Mouse (Mus musculus): Measurements from ENCODE around the gene Ap1b1. TPM values are rescaled to one million over a fixed set of nuclear protein-coding genes. Genes with fewer than 3 reads are reported as not detected.

The Ap1b1 gene
- polyA plus RNA-seq, 1 experiment from 2014 or later = 70.3 TPM

- H3K4me1 ChIP-seq (replicated peaks) = no peaks in the 10 kb centered on the region
- H3K27ac ChIP-seq = no peak overlapping the region
- no peaks in the 10 kb centered on the region for H3K27me3 ChIP-seq (ENCODE audit: insufficient read depth, poor library complexity, severe bottlenecking)
- 63% methylated on average over 2 of the region's 2 CpGs for WGBS
- no peak overlapping the region for H3K4me3 ChIP-seq
- peak; percentile 20 for DNase-seq (ENCODE audit: low spot score)
- peaks cover 91% of the 10 kb centered on the region for H3K36me3 ChIP-seq
- H3K9me3 ChIP-seq = no peaks in the 10 kb centered on the region
These were observed 29.1 kb downstream of the Ap1b1 start for GRCm38 (mm10) chr11:5015720-5016119.

DNA sequence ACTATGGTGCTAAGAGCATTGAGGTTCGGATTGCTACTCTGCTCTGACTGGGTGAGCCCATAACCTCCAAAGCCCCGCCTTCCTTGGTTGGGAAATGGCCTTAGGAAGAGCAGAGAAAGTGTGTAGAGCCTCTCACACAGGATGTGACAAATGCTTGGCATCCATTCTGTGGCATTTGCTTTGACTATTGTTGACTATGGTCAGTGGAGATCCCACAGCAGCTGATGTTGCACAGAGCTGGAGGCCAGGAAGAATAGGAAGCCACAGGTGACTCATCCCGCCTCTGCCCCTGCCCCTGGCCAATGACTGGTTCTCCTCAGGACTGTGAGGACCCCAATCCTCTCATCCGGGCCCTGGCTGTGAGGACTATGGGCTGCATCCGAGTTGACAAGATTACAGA, 29.7 kb downstream of the Ap1b1 start:
- Histone ChIP-seq H3K4me1 (replicated peaks) (no peaks in the 10 kb centered on the region), H3K4me3 (no peak overlapping the region), H3K9me3 (no peaks in the 10 kb centered on the region), H3K27me3 (ENCODE audit: insufficient read depth, poor library complexity, severe bottlenecking) (no peaks in the 10 kb centered on the region), H3K27ac (no peak overlapping the region), H3K36me3 (peaks cover 92% of the 10 kb centered on the region)
- 92% methylated on average over 5 of the region's 5 CpGs for WGBS
- DNase-seq (ENCODE audit: low spot score) = no peak

GRCm38 (mm10) chr11:5017506-5017905, 30.9 kb downstream of the Ap1b1 start:
- WGBS = 74% methylated on average over 6 of the region's 6 CpGs
- H3K4me3 ChIP-seq = no peak overlapping the region
- no peak for DNase-seq (ENCODE audit: low spot score)
- no peak overlapping the region for H3K27ac ChIP-seq
- H3K36me3 ChIP-seq = peaks cover 88% of the 10 kb centered on the region
- no peaks in the 10 kb centered on the region for H3K4me1 ChIP-seq (replicated peaks)
- no peaks in the 10 kb centered on the region for H3K9me3 ChIP-seq
- no peaks in the 10 kb centered on the region for H3K27me3 ChIP-seq (ENCODE audit: insufficient read depth, poor library complexity, severe bottlenecking)

GRCm38 (mm10) chr11:5025108-5025507, 38.5 kb downstream of the Ap1b1 start:
- no peak for DNase-seq (ENCODE audit: low spot score)
- Histone ChIP-seq H3K36me3 (peaks cover 91% of the 10 kb centered on the region), H3K4me1 (replicated peaks) (no peaks in the 10 kb centered on the region), H3K4me3 (no peak overlapping the region), H3K27me3 (ENCODE audit: insufficient read depth, poor library complexity, severe bottlenecking) (no peaks in the 10 kb centered on the region), H3K9me3 (no peaks in the 10 kb centered on the region), H3K27ac (no peak overlapping the region)
- 93% methylated on average over 1 of the region's 1 CpGs for WGBS

GRCm38 (mm10) chr11:5028228-5028627, 41.6 kb downstream of the Ap1b1 start:
- no peaks in the 10 kb centered on the region for H3K4me1 ChIP-seq (replicated peaks)
- no peaks in the 10 kb centered on the region for H3K9me3 ChIP-seq
- WGBS = 95% methylated on average over 7 of the region's 7 CpGs
- DNase-seq (ENCODE audit: low spot score) = no peak
- peaks cover 100% of the 10 kb centered on the region for H3K36me3 ChIP-seq
- H3K27ac ChIP-seq = no peak overlapping the region
- no peak overlapping the region for H3K4me3 ChIP-seq
- H3K27me3 ChIP-seq (ENCODE audit: insufficient read depth, poor library complexity, severe bottlenecking) = no peaks in the 10 kb centered on the region

- Histone ChIP-seq H3K27ac (no peak overlapping the region), H3K4me1 (replicated peaks) (no peaks in the 10 kb centered on the region), H3K36me3 (peaks cover 100% of the 10 kb centered on the region), H3K27me3 (ENCODE audit: insufficient read depth, poor library complexity, severe bottlenecking) (no peaks in the 10 kb centered on the region), H3K9me3 (no peaks in the 10 kb centered on the region), H3K4me3 (no peak overlapping the region)
- DNase-seq (ENCODE audit: low spot score) = no peak
- 95% methylated on average over 10 of the region's 10 CpGs for WGBS
These were observed 46.1 kb downstream of the Ap1b1 start for GRCm38 (mm10) chr11:5032706-5033105.

GRCm38 (mm10) chr11:5033136-5033535, 46.5 kb downstream of the Ap1b1 start:
- WGBS = 95% methylated on average over 3 of the region's 3 CpGs

GRCm38 (mm10) chr11:5035421-5035820, 48.8 kb downstream of the Ap1b1 start:
- Histone ChIP-seq H3K4me1 (replicated peaks) (no peaks in the 10 kb centered on the region), H3K9me3 (no peaks in the 10 kb centered on the region), H3K27me3 (ENCODE audit: insufficient read depth, poor library complexity, severe bottlenecking) (no peaks in the 10 kb centered on the region), H3K27ac (no peak overlapping the region), H3K36me3 (peaks cover 100% of the 10 kb centered on the region), H3K4me3 (no peak overlapping the region)
- 91% methylated on average over 4 of the region's 4 CpGs for WGBS
- DNase-seq (ENCODE audit: low spot score) = no peak

More at GRCm38 (mm10) chr11:5033136-5033535, 46.5 kb downstream of the Ap1b1 start:
- Histone ChIP-seq H3K36me3 (peaks cover 100% of the 10 kb centered on the region), H3K9me3 (no peaks in the 10 kb centered on the region), H3K4me1 (replicated peaks) (no peaks in the 10 kb centered on the region), H3K4me3 (no peak overlapping the region), H3K27me3 (ENCODE audit: insufficient read depth, poor library complexity, severe bottlenecking) (no peaks in the 10 kb centered on the region), H3K27ac (no peak overlapping the region)
- DNase-seq (ENCODE audit: low spot score) = no peak

DNA sequence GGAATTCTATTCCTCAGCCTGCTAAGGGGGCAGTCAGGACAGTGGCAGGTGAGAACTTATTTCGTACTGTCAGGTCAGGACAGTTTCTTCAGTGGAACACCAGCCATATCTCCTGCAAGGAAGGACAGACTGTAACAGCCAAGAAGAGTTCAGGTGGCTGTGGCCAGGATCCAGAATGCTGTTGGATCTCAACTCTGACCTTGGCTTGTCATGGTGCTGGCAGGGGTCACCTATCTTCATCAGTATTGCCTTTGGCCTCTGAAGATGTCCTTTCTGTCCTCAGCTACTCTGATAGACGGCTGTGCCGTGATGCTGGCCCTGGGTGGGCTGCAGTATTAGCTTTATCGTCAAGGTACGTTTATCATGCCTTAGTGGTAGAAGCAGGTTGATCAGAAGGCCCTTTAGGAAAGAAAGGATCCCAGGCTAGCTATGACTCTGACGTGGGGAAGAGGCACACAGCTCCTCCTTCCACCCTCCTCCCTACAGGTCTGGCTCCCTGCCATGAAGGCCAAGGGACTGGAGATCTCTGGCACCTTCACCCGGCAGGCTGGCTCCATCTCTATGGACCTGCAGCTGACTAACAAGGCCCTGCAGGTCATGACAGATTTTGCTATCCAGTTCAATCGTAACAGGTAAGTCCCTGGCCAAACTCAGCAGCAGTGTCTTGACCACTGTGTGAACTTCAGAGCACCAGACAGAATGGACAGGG, 50.7 kb downstream of the Ap1b1 start:
- peaks cover 100% of the 10 kb centered on the region for H3K36me3 ChIP-seq
- DNase-seq (ENCODE audit: low spot score) = no peak
- 88% methylated on average over 8 of the region's 8 CpGs for WGBS
- no peak overlapping the region for H3K27ac ChIP-seq
- H3K9me3 ChIP-seq = no peaks in the 10 kb centered on the region
- H3K27me3 ChIP-seq (ENCODE audit: insufficient read depth, poor library complexity, severe bottlenecking) = no peaks in the 10 kb centered on the region
- no peak overlapping the region for H3K4me3 ChIP-seq
- H3K4me1 ChIP-seq (replicated peaks) = 0 out of 2 replicates have a peak, but pooled peaks cover 3% of the 10 kb centered on the region

DNA sequence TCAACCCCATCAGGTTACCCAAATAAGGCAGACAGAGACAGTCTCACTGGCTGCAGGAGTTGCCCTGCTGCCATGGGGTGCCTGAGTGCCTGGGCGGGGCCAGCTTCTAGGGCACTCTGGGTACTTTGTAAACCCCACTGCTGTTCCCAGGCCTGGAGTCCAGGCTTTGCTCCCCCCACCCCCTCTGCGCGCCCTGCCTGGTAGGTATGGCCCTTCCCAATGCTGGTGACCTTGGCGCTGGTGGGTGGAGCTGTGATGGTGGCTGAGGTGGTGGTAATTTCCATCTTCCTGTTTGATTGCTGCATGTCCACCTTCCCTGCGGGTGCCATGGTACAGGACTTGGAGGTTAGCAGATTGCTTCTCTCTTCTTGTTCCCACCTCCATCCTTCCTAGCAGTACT, 54.0 kb downstream of the Ap1b1 start:
- 94% methylated on average over 5 of the region's 5 CpGs for WGBS
- Histone ChIP-seq H3K27me3 (ENCODE audit: insufficient read depth, poor library complexity, severe bottlenecking) (no peaks in the 10 kb centered on the region), H3K9me3 (no peaks in the 10 kb centered on the region), H3K36me3 (peaks cover 78% of the 10 kb centered on the region), H3K27ac (no peak overlapping the region), H3K4me1 (replicated peaks) (0 out of 2 replicates have a peak, but pooled peaks cover 3% of the 10 kb centered on the region), H3K4me3 (no peak overlapping the region)
- no peak for DNase-seq (ENCODE audit: low spot score)

DNA sequence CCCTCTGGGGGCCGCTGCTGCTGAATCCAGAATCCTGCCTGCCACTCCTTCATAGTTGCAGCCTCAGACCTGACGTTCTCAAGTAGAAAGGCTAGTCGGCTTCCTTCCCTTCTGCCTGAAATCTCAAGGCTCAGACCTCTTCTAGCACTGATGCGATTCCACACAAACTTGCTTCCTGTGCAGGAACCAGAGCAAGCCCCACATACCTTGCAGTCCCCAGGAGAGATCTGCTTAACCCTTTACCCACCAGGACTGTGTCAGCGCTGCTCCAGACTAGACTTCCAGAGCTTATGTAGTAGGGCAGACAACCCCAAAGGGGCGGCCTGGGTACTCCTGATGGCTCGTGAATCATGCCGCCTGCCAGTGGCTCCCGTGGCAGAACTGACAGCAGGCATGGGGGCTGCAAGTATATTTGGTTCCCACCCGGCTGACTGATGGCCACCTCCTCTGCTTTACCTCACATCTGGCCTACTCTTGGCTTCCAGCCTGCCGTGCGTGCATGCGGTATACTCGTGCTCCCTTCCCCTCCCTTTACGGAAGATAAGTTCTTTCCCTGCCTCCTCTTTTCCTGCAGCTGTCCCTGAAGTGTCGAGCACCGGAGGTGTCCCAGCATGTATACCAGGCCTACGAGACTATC, 54.6 kb downstream of the Ap1b1 start:
- 79% methylated on average over 18 of the region's 18 CpGs for WGBS
- Histone ChIP-seq H3K4me1 (replicated peaks) (0 out of 2 replicates have a peak, but pooled peaks cover 3% of the 10 kb centered on the region), H3K27me3 (ENCODE audit: insufficient read depth, poor library complexity, severe bottlenecking) (no peaks in the 10 kb centered on the region), H3K36me3 (peaks cover 71% of the 10 kb centered on the region), H3K9me3 (no peaks in the 10 kb centered on the region), H3K4me3 (no peak overlapping the region), H3K27ac (no peak overlapping the region)
- no peak for DNase-seq (ENCODE audit: low spot score)

DNA sequence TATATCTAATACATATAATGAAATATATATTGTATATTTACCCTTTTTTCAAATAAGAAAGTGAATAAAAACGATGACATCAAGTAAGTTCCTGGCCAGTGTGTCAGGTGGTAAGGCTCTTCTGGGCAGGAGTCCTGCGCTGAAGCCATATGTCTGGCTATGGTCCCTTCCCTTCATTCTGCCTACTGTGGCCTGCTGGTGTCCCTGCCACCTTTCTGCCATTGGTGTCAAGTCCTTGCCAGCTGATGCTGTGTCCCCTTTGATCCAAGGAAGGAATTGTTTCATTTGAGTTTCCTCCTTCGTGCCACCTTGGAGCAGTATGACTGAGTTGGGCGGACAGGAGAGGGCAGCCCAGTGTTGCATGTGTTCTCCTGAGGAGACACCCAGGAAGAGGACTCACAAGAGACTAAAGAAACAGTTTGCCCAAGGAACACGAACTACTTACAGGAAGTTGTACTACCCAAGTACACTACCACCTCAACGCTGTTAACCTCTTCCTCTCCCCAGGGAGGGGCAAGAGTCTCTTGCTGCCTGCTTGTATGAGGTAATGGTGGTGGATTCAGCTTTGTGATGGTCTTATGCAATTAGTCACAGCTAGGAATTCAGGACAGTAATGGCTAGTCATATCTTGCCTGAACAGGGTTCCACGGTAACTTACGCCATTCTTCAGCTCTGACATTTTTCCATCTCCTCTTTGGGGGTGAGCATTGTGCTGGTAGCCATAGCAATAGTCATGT, 56.2 kb downstream of the Ap1b1 start:
- Histone ChIP-seq H3K27ac (no peak overlapping the region), H3K4me3 (no peak overlapping the region), H3K27me3 (ENCODE audit: insufficient read depth, poor library complexity, severe bottlenecking) (no peaks in the 10 kb centered on the region), H3K9me3 (no peaks in the 10 kb centered on the region), H3K4me1 (replicated peaks) (0 out of 2 replicates have a peak, but pooled peaks cover 3% of the 10 kb centered on the region), H3K36me3 (peaks cover 55% of the 10 kb centered on the region)
- 93% methylated on average over 8 of the region's 8 CpGs for WGBS
- no peak for DNase-seq (ENCODE audit: low spot score)

Data from hindbrain, embryonic 10.5 days (tissue).